Mouse (Mus musculus): Measurements from ENCODE around the gene Cenpv. TPM values are rescaled to one million over a fixed set of nuclear protein-coding genes. Genes with fewer than 3 reads are reported as not detected.

Gene Cenpv
- polyA plus RNA-seq, 1 experiment: 209 TPM

DNA sequence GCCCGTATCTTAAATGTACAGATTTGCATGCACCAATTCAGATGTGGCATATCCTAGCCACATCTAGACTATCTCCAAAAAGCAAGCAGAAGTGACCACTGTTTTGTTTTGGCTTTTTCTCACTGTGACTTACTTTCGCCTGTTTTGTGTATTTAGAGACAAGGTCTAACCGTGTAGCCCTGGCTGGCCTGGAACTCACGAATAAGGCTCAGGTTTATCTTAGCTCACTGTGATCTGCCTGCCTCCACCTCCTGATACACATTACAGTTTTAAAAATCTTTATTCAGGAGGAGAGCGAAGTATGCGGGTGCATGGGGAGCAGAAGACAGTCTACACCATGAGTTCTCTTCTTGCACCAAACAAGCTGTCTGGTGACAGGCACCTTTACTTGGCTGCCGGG is 1.1 kb upstream of the Cenpv start:
- no peak for TF ChIP-seq GATA1 (IDR thresholded peaks at IDR 0.05; ENCODE audit: low read length)

- TF ChIP-seq GATA1 (IDR thresholded peaks at IDR 0.05; ENCODE audit: low read length): no peak
Measured at GRCm38 (mm10) chr11:62538321-62539088, 556 bp downstream of the Cenpv start.

DNA sequence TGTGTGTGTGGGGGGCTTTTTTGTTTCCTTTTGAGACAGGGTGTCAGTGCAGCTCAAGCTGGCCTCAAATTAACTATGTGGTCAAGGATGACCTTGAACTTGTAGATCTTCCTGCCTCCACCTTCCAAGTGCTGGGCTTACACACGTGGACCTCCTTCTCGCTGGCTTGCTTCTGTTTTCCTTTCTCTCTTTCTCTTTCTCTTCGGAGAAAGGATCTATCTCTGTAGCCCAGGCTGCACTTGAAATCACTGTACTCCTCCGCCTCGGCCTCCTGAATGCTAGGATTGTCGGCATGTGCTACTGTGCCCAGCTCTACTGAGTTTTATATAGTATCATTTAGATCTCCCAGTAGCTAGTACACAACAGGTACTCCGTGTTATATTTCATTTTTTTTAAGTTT is 1.5 kb downstream of the Cenpv start:
- TF ChIP-seq GATA1 (IDR thresholded peaks at IDR 0.05; ENCODE audit: low read length): no peak

GRCm38 (mm10) chr11:62537089-62537488 is 2.0 kb downstream of the Cenpv start:
- no peak for TF ChIP-seq GATA1 (IDR thresholded peaks at IDR 0.05; ENCODE audit: low read length)

GRCm38 (mm10) chr11:62522283-62522682 is 16.8 kb downstream of the Cenpv start:
- TF ChIP-seq GATA1 (IDR thresholded peaks at IDR 0.05; ENCODE audit: low read length): no peak

DNA sequence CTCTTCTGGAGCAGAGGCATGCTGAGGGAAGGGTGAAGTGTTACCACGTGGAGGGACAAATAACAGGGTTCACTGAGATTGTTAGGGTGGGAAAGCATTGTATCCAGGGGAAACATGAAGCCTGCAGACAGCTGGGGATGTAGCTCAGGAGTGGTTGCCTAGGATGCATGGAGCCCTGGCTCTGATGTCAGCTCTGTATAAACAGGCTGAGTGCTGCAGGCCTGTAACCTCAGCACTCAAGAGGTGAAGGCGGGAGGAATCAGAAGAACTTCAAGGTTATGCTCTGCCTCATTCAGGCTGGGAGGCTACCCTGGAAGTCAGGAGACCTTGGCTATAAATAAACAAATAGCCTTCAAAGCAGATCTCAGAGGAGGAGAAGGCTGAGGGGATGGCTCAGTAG is 20.1 kb downstream of the Cenpv start:
- TF ChIP-seq GATA1 (IDR thresholded peaks at IDR 0.05; ENCODE audit: low read length): no peak

- no peak for TF ChIP-seq GATA1 (IDR thresholded peaks at IDR 0.05; ENCODE audit: low read length)
Measured at GRCm38 (mm10) chr11:62513311-62513710, 25.8 kb downstream of the Cenpv start.

GRCm38 (mm10) chr11:62512529-62513080 is 26.5 kb downstream of the Cenpv start:
- no peak for TF ChIP-seq GATA1 (IDR thresholded peaks at IDR 0.05; ENCODE audit: low read length)

DNA sequence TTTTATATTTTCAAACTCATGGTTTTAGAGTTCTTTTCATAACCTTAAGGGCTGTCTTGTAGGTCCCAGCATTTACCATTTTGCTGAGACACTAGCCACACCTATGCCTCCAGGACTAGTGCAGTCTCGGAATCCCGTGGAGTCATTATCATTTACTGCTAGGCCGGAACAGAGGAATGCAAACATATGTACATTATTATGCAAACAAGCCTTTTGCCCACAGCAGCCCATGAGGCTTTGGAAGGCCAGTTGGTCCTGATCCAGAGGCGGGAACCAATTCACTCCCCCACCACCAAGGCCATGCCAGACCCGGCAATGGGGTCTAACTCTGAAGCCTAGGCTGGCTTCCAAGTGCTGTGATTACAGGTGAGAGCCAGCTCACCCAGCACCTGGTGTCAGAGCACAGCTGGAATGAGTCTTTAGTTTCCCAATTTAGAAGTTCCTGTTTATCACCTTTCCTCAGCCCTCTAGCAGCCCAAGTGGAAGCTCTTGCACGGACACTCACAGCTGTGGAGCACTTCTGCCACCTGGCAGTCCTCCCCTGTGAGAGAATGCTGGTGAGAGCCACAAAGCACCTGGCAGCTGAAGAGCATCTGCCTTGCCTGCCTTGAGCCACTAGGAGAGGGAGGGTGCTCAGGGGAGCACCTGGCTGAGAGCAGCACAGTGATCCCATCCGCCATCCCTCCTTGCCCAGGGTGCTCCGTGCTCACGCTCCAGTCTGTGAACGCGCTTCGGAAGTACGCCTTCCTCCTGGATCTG is 27.4 kb downstream of the Cenpv start:
- TF ChIP-seq GATA1 (IDR thresholded peaks at IDR 0.05; ENCODE audit: low read length): no peak

GRCm38 (mm10) chr11:62510956-62511355 is 28.1 kb downstream of the Cenpv start:
- no peak for TF ChIP-seq GATA1 (IDR thresholded peaks at IDR 0.05; ENCODE audit: low read length)

DNA sequence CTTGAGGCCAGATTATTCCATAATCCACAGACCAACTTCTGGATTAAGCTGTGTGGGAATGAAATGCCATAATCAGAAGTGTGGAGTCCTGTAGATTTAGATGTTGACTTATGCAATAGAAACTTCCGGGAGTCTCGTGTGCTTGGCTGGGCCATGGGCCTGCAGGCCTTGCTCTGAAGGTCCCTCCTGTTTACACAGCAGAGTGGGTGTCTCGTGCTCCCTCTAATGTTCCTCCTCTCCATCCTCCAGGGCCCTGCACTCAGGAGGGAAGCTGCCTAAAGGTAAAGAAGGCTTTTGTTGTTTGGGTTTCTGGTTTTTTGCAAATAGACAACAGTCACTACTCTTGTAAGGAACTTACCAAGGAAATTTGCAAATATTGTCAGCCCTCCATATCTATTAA is 29.5 kb downstream of the Cenpv start:
- TF ChIP-seq GATA1 (IDR thresholded peaks at IDR 0.05; ENCODE audit: low read length): no peak

DNA sequence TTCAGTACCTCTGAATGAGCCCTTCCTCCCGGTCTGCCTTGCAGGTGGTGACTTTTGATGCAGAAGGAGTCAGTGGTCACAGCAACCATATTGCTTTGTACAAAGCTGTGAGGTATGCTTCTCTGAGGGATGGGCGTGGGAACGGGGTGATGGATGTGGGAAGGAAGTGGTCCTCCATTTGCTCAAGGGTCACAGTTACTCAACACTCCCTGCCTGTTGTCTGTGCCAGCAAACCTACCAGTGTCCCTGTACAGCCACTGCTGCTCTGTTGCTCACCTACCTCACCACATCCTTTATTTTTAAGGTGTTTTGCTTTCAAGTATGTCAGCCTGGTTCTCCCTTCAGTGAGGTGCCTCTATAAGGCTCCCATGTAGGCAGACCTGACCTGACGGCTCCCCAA is 31.4 kb downstream of the Cenpv start:
- no peak for TF ChIP-seq GATA1 (IDR thresholded peaks at IDR 0.05; ENCODE audit: low read length)

DNA sequence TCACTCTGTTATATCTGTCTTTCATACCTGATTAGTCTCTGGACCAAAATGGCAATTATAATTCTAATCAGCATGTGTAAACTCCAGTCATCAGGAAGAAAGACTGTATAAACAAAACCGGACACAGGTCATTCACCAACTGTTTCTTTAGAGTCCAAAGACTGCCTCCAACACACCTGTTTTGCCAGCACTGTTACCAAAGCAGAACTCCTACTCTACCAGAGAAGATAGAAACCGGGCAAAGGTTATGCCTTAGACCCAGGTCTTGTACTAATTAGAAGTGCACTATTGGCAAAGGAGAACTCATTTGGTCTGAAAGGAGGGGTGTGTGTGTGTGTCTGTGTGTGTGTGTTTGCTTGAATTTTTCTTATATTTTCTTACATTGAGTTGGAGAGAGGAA is 38.5 kb downstream of the Cenpv start:
- TF ChIP-seq GATA1 (IDR thresholded peaks at IDR 0.05; ENCODE audit: low read length): no peak

DNA sequence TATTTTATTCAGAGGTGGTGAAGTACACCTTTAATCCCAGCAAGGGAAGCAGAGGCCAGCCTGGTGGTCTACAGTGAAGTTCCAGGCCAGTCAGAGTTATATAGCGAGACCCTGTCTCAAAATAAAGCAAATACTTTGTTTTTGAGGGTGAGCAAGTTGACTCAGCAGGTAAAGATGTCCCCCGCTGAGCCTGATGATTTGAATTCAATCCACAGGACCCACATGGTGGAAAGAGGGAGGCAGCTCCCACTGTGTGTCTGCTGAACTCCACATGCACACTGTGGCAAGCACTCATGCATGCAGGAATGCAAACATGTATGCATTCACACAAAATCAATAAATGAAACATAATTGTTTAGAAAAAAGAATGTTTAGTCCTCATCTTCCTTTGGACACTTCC is 40.3 kb downstream of the Cenpv start:
- TF ChIP-seq GATA1 (IDR thresholded peaks at IDR 0.05; ENCODE audit: low read length): no peak

DNA sequence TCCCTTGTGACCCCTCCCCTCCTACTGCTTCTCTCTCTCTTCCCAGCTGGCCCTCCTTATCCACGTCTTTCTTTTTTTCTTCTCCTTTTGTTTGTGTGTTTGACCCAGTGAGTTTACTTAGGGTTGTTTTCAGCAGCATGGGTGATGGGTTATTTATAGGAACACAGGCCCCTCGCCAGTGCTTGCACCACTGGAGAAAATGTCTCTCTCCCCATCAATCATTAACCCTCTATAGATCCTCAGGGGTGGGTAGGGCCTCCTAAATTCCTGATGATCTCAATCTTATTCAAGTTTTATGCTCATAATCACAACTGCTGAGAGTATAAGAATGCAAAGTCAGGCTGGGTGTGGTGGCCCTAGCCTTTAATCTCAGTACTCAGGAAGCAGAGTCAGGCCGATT is 41.9 kb downstream of the Cenpv start:
- no peak for TF ChIP-seq GATA1 (IDR thresholded peaks at IDR 0.05; ENCODE audit: low read length)

- TF ChIP-seq GATA1 (IDR thresholded peaks at IDR 0.05; ENCODE audit: low read length): no peak
Measured at GRCm38 (mm10) chr11:62496151-62496715, 42.8 kb downstream of the Cenpv start.
